Mouse (Mus musculus) activated CD4-positive, CD25-positive, alpha-beta regulatory T cell (primary cell): ENCODE data around the gene Lhx1. TPM values are rescaled to one million over a fixed set of nuclear protein-coding genes. Genes with fewer than 3 reads are reported as not detected.

ENCODE experiments used
- polyA plus RNA-seq, 2 experiments: library from polyadenylated mRNA; unstranded; fragments of 100-300 nt; shearing (Covaris generic); gene quantifications; one replicate each; pipeline ENCODE4 v1.2.1; 2017

Lhx1 gene
- polyA plus RNA-seq: not detected

GRCm38 (mm10) chr11:84525421-84526274, at the start of gene Lhx1:
Lhx1 (minus strand) TSS chr11:84525535.

GRCm38 (mm10) chr11:84513171-84514116, 11.9 kb downstream of the Lhx1 start, which contains the start of gene Aatf:
Aatf (minus strand) TSS chr11:84513522.

Other genes starting within 250 kb of the Lhx1 start
- 10 to 100 TPM; 46.0 to 80.8 TPM for gene Aatf, start 12.0 kb downstream of the Lhx1 start, polyA plus RNA-seq